Mouse (Mus musculus): ENCODE results near the gene Sec14l5.

DNA sequence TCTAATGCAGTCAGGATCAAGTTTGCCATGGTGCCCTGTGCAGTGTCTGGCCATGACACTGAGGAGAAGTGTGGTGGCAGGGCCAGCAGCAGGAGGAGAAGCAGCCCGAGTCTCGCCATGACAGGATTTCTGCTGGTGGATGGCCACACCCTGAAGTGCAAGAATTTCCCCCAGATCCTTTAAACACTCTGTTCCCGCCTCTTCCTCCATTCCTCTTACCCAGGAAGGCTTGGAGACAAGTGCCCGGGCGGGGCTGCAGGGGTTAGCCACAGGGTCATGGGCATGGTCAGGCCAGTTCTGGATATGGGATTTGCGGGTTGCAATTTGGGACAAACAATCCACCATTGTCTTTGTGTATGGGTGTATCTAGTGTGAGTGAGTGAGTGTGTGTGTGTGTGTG is 75.2 kb downstream of the Sec14l5 start, which contains the start of gene AU021092:
- TF ChIP-seq CTCF (conservative IDR thresholded peaks at IDR 0.05; ENCODE audit: low read length) = no peak
- TF ChIP-seq NANOG (IDR thresholded peaks at IDR 0.05; ENCODE audit: borderline replicate concordance, low read length) = no peak
- TF ChIP-seq POU5F1 (IDR thresholded peaks at IDR 0.05; ENCODE audit: borderline replicate concordance, low read length) = no peak
